Mouse (Mus musculus) spleen, adult 2 months (tissue): ENCODE measurements around the gene Fnbp1l.

Experiments
- CTCF ChIP-seq: fragments of 200-500 bp; IDR thresholded peaks from 2 replicates; pipeline ENCODE4 v1.5.1; 2011; ENCODE audit warnings: mild to moderate bottlenecking, inconsistent platforms; ENCODE audit not compliant: insufficient read depth, insufficient read length, insufficient replicate concordance; ENCODE audit errors: extremely low read depth
- POLR2A ChIP-seq: fragments of 200-500 bp; IDR thresholded peaks from 2 replicates; pipeline ENCODE4 v1.6.1; 2011; ENCODE audit warnings: low read depth, low read length, inconsistent platforms

- TF ChIP-seq POLR2A (no peak), CTCF (no peak)
These were observed 111.7 kb downstream of the Fnbp1l start for GRCm38 (mm10) chr3:122507826-122508225.
